Mouse (Mus musculus): ENCODE data around the gene Nav2.
A peak's percentile ranks its signal among the peaks of the same experiment; 100 is the strongest.

- TF ChIP-seq CTCF (IDR thresholded peaks at IDR 0.05; ENCODE audit: borderline replicate concordance, control insufficient read depth, extremely low read depth, insufficient read depth, low read length, poor library complexity) (peak; percentile 77; the same call in 1 of the 2 replicates), POLR2A (IDR thresholded peaks at IDR 0.05; ENCODE audit: control insufficient read depth, extremely low read depth, insufficient read depth, low read length, poor library complexity) (no peak)
Observed at GRCm38 (mm10) chr7:49601191-49601975, 692.9 kb downstream of the Nav2 start.
